Mouse (Mus musculus) forebrain, embryonic 11.5 days (tissue): ENCODE results near the gene Rhoc. TPM values are rescaled to one million over a fixed set of nuclear protein-coding genes. Genes with fewer than 3 reads are reported as not detected.
A peak's percentile ranks its signal among the peaks of the same experiment; 100 is the strongest.

Experiments
- ATAC-seq: fragments of 200-750 bp; cut with Nextera tagmentation; replicated peaks from 2 replicates; pipeline ENCODE4 v1.8.0; 2017; ENCODE audit warnings: moderate TSS enrichment; ENCODE audit not compliant: low FRiP score
- DNase-seq: peaks from one replicate; pipeline ENCODE4 v3.0.0-alpha.2; 2017; ENCODE audit warnings: low spot score
- H3K27ac ChIP-seq: fragments of 300-500 bp; sonication (generic); 2 replicates; pipeline ENCODE4 v1.5.1; 2014; ENCODE audit warnings: low read depth, low read length
- H3K27me3 ChIP-seq: fragments of 300-500 bp; sonication (generic); 2 replicates; pipeline ENCODE4 v1.6.1; 2014; ENCODE audit warnings: mild to moderate bottlenecking, low read length, mixed read lengths; ENCODE audit not compliant: control insufficient read depth, insufficient read depth
- H3K36me3 ChIP-seq: fragments of 300-500 bp; sonication (generic); 2 replicates; pipeline ENCODE4 v1.6.1; 2014; ENCODE audit warnings: mild to moderate bottlenecking, low read length, moderate library complexity, mixed read lengths; ENCODE audit not compliant: control insufficient read depth, insufficient read depth
- H3K4me1 ChIP-seq: fragments of 300-500 bp; sonication (generic); replicated peaks from 2 replicates; pipeline ENCODE4 v1.6.1; 2014; ENCODE audit warnings: low read length, mixed read lengths; ENCODE audit not compliant: control insufficient read depth, insufficient read depth
- H3K4me2 ChIP-seq: fragments of 300-500 bp; sonication (generic); 2 replicates; pipeline ENCODE4 v1.6.1; 2014; ENCODE audit warnings: low read depth, mild to moderate bottlenecking, low read length, moderate library complexity, mixed read lengths; ENCODE audit not compliant: severe bottlenecking
- H3K4me3 ChIP-seq: fragments of 300-500 bp; sonication (generic); 2 replicates; pipeline ENCODE4 v1.5.1; 2014; ENCODE audit warnings: low read depth, low read length
- H3K9ac ChIP-seq: fragments of 300-500 bp; sonication (generic); 2 replicates; pipeline ENCODE4 v1.6.1; 2014; ENCODE audit warnings: low read length
- H3K9me3 ChIP-seq: fragments of 300-500 bp; sonication (generic); 2 replicates; pipeline ENCODE4 v1.6.1; 2016; ENCODE audit warnings: low read length, mixed read lengths; ENCODE audit not compliant: control insufficient read depth
- WGBS: fragments of 180-500 bp; shearing (Covaris S2); extraction: QIAGEN DNeasy Blood & Tissue Kit; methylation state at CpG from one replicate; pipeline ENCODE4 v1.1.7; 2014; 5-methylcytosine and 5-hydroxymethylcytosine counted together
- polyA plus RNA-seq: library from polyadenylated mRNA; unstranded; fragments of >200 nt; fragmentation: Nextera tagmentation; extraction: Ambion mirVana; gene quantifications from 2 replicates; pipeline ENCODE4 v1.2.1, GENCODE M21; 2014

Rhoc gene
- polyA plus RNA-seq, 1 experiment from 2014 or later: 80.5 TPM

GRCm38 (mm10) chr3:104815346-104815745, 27.2 kb downstream of the Rhoc start:
- Histone ChIP-seq H3K36me3 (no peaks in the 10 kb centered on the region), H3K27me3 (no peaks in the 10 kb centered on the region), H3K4me3 (no peak overlapping the region), H3K4me1 (peaks cover 6% of the 10 kb centered on the region; the same call in 1 of the 2 replicates), H3K9me3 (no peaks in the 10 kb centered on the region), H3K4me2 (no peak overlapping the region), H3K9ac (no peak overlapping the region), H3K27ac (no peak overlapping the region)
- WGBS: 68% methylated on average over 2 of the region's 2 CpGs
- ATAC-seq: no peak
- no peak for DNase-seq

- Histone ChIP-seq H3K9me3 (no peaks in the 10 kb centered on the region), H3K9ac (no peak overlapping the region), H3K4me1 (peaks cover 6% of the 10 kb centered on the region; the same call in 1 of the 2 replicates), H3K4me2 (no peak overlapping the region), H3K27me3 (no peaks in the 10 kb centered on the region), H3K27ac (no peak overlapping the region), H3K36me3 (no peaks in the 10 kb centered on the region), H3K4me3 (no peak overlapping the region)
- 95% methylated on average over 7 of the region's 7 CpGs for WGBS
- DNase-seq: no peak
- ATAC-seq: no peak
These were observed 28.0 kb downstream of the Rhoc start for GRCm38 (mm10) chr3:104816130-104816529.

GRCm38 (mm10) chr3:104817481-104817990, 29.4 kb downstream of the Rhoc start:
- Histone ChIP-seq H3K4me1 (peaks cover 6% of the 10 kb centered on the region; the same call in 1 of the 2 replicates), H3K27ac (peak overlapping the region; percentile 37; the same call in 1 of the 2 replicates), H3K4me2 (peak overlapping the region; percentile 99), H3K4me3 (peak overlapping the region; percentile 65), H3K36me3 (no peaks in the 10 kb centered on the region), H3K9me3 (no peaks in the 10 kb centered on the region), H3K9ac (peak overlapping the region; percentile 74), H3K27me3 (no peaks in the 10 kb centered on the region)
- peak; percentile 79 for ATAC-seq
- DNase-seq: peak; percentile 78
- WGBS: 1% methylated on average over 46 of the region's 46 CpGs

GRCm38 (mm10) chr3:104817991-104818748, 30.0 kb downstream of the Rhoc start, which contains the start of gene Mov10:
Mov10 (minus strand) TSS chr3:104818563.
- Histone ChIP-seq H3K27ac (peak within 1 kb of the TSS; percentile 37; the same call in 1 of the 2 replicates), H3K9ac (peak within 1 kb of the TSS; percentile 74), H3K36me3 (no peaks in the 10 kb centered on the region), H3K4me1 (peaks cover 6% of the 10 kb centered on the region; the same call in 1 of the 2 replicates), H3K27me3 (no peaks in the 10 kb centered on the region), H3K4me2 (peak within 1 kb of the TSS; percentile 99), H3K9me3 (no peaks in the 10 kb centered on the region), H3K4me3 (peak within 1 kb of the TSS; percentile 65)
- under 1% methylated on average over 39 of the region's 40 CpGs for WGBS
- ATAC-seq (peak; percentile 81), DNase-seq (peak; percentile 82)

- peak overlapping the region; percentile 65; the same call in 1 of the 2 replicates for H3K4me3 ChIP-seq
- H3K9me3 ChIP-seq: no peaks in the 10 kb centered on the region
- peak overlapping the region; percentile 99 for H3K4me2 ChIP-seq
- ATAC-seq (no peak), DNase-seq (no peak)
- H3K27ac ChIP-seq: peak overlapping the region; percentile 12; the same call in 1 of the 2 replicates
- no peaks in the 10 kb centered on the region for H3K36me3 ChIP-seq
- peaks cover 6% of the 10 kb centered on the region; the same call in 1 of the 2 replicates for H3K4me1 ChIP-seq
- no peaks in the 10 kb centered on the region for H3K27me3 ChIP-seq
- 12% methylated on average over 3 of the region's 3 CpGs for WGBS
- peak overlapping the region; percentile 74; the same call in 1 of the 2 replicates for H3K9ac ChIP-seq
These were observed 30.6 kb downstream of the Rhoc start for GRCm38 (mm10) chr3:104818749-104819134.

- Histone ChIP-seq H3K4me2 (no peak overlapping the region), H3K27ac (no peak overlapping the region), H3K4me3 (no peak overlapping the region), H3K9ac (no peak overlapping the region), H3K4me1 (peaks cover 6% of the 10 kb centered on the region; the same call in 1 of the 2 replicates), H3K9me3 (no peaks in the 10 kb centered on the region), H3K27me3 (no peaks in the 10 kb centered on the region), H3K36me3 (no peaks in the 10 kb centered on the region)
- DNase-seq: no peak
- WGBS: 57% methylated on average over 1 of the region's 1 CpGs
- ATAC-seq: no peak
These were observed 32.3 kb downstream of the Rhoc start for GRCm38 (mm10) chr3:104820426-104820825.

- peaks cover 4% of the 10 kb centered on the region; the same call in 1 of the 2 replicates for H3K4me1 ChIP-seq
- H3K27ac ChIP-seq: no peak overlapping the region
- 86% methylated on average over 3 of the region's 3 CpGs for WGBS
- H3K9ac ChIP-seq: no peak overlapping the region
- DNase-seq (no peak), ATAC-seq (no peak)
- no peak overlapping the region for H3K4me2 ChIP-seq
- H3K27me3 ChIP-seq: no peaks in the 10 kb centered on the region
- no peaks in the 10 kb centered on the region for H3K36me3 ChIP-seq
- H3K9me3 ChIP-seq: no peaks in the 10 kb centered on the region
- no peak overlapping the region for H3K4me3 ChIP-seq
These were observed 34.2 kb downstream of the Rhoc start for GRCm38 (mm10) chr3:104822413-104822812.

GRCm38 (mm10) chr3:104835797-104836196, 47.6 kb downstream of the Rhoc start:
- Histone ChIP-seq H3K4me1 (no peaks in the 10 kb centered on the region), H3K9ac (no peak overlapping the region), H3K36me3 (peaks cover 4% of the 10 kb centered on the region; the same call in 1 of the 2 replicates), H3K27ac (no peak overlapping the region), H3K4me3 (no peak overlapping the region), H3K4me2 (no peak overlapping the region), H3K27me3 (no peaks in the 10 kb centered on the region), H3K9me3 (no peaks in the 10 kb centered on the region)
- DNase-seq (no peak), ATAC-seq (no peak)
- 94% methylated on average over 3 of the region's 3 CpGs for WGBS
